Mouse (Mus musculus): ENCODE data around the gene Zc3h10. TPM values are rescaled to one million over a fixed set of nuclear protein-coding genes. Genes with fewer than 3 reads are reported as not detected.
A peak's percentile ranks its signal among the peaks of the same experiment; 100 is the strongest.
"Not testable (repeated sequence)": the region's sequence is repeated elsewhere in the genome, so short reads cannot be mapped to it uniquely, and the experiment has no call there.

Gene Zc3h10
- polyA plus RNA-seq, 1 experiment, result 18.7 TPM

DNA sequence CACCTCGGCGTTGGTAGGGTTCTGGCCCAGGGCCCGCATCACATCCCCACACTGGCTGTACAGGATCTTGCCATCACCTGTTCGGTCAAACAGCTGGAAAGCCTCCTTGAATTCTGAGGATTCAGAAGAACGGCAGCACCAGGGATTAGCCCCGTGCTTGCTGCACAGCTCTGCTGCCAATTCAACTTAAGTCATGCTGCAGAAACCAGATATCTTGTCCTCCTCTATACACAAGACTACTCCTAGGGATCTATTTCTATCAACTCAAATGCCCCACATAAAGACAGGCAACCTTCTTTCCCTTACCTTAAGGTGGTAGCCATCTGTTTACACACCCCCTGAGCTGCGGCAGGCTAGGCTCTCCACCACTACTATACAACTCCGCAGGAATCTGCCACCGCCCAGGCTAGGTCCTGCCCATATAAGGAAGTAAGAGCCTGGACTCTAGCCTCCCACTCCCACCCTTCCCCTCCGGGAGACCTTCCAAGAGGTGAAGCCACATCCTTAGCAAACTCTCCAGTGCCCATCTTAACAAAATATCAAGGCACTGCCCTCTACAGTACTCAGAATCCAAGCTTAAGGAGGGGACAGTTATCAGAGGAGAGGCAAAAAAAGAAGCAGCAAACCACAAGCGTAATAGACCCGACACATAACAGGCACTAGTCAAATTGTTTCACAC is 54.8 kb downstream of the Zc3h10 start:
- peak; percentile 61 to 63 for DNase-seq
- 6% methylated on average over 12 of the region's 12 CpGs for WGBS
- TF ChIP-seq POLR2A (IDR thresholded peaks at IDR 0.05; ENCODE audit: borderline replicate concordance, insufficient read depth, low read length) (no peak), CTCF (IDR thresholded peaks at IDR 0.05; ENCODE audit: borderline replicate concordance, insufficient read depth, low read depth, low read length) (no peak)
- Histone ChIP-seq H3K27ac (ENCODE audit: insufficient read depth, low read length) (peak overlapping the region; percentile 83), H3K4me1 (ENCODE audit: control insufficient read depth, insufficient read depth, low read length) (peaks cover 31% of the 10 kb centered on the region), H3K4me3 (replicated peaks; ENCODE audit: insufficient read depth, low read depth, low read length) (peak overlapping the region; percentile 98), H3K27me3 (ENCODE audit: control insufficient read depth, insufficient read depth, low read length) (no peaks in the 10 kb centered on the region)

- H3K27me3 ChIP-seq (ENCODE audit: control insufficient read depth, insufficient read depth, low read length); H3K27ac ChIP-seq (ENCODE audit: insufficient read depth, low read length): not testable (repeated sequence)
- WGBS, result 29% methylated on average over 8 of the region's 8 CpGs
- 0 out of 2 replicates have a peak, but pooled peaks have one; percentile 6 for TF ChIP-seq POLR2A (IDR thresholded peaks at IDR 0.05; ENCODE audit: borderline replicate concordance, insufficient read depth, low read length)
- Histone ChIP-seq H3K4me3 (replicated peaks; ENCODE audit: insufficient read depth, low read depth, low read length) (peak overlapping the region; percentile 98), H3K4me1 (ENCODE audit: control insufficient read depth, insufficient read depth, low read length) (peaks cover 33% of the 10 kb centered on the region)
- peak in 1 of 2 experiments; percentile 43 for DNase-seq
Measured at GRCm38 (mm10) chr10:128492051-128492450, 55.5 kb downstream of the Zc3h10 start.

Other genes with a start within 250 kb of the Zc3h10 start
- 1.2 and 1.8 TPM in 2 replicates for gene Il23a, start 249.0 kb downstream of the Zc3h10 start, polyA plus RNA-seq (2012; rRNA removed)
- gene Pan2, start 244.4 kb downstream of the Zc3h10 start, polyA plus RNA-seq (2012; rRNA removed), result 42.6 and 48.5 TPM in 2 replicates
- 65.3 and 65.4 TPM in 2 replicates for gene Cnpy2, start 225.3 kb downstream of the Zc3h10 start, polyA plus RNA-seq (2012; rRNA removed)
- gene Cs, start 210.0 kb downstream of the Zc3h10 start, polyA plus RNA-seq (2012; rRNA removed), result 251 and 252 TPM in 2 replicates
- 115 and 117 TPM in 2 replicates for gene Coq10a, start 178.8 kb downstream of the Zc3h10 start, polyA plus RNA-seq (2012; rRNA removed)
- 40.6 and 41.6 TPM in 2 replicates for gene Ankrd52, start 170.7 kb downstream of the Zc3h10 start, polyA plus RNA-seq (2012; rRNA removed)
- gene Slc39a5, start 146.5 kb downstream of the Zc3h10 start, polyA plus RNA-seq (2012; rRNA removed), result 0.13 TPM in 1 of 2 replicates, not detected in the other
- gene Nabp2, start 136.3 kb downstream of the Zc3h10 start, polyA plus RNA-seq (2012; rRNA removed), result 78.9 and 83.6 TPM in 2 replicates
- gene Rnf41, start 136.1 kb downstream of the Zc3h10 start, polyA plus RNA-seq (2012; rRNA removed), result 88.0 and 90.5 TPM in 2 replicates
- 239 and 260 TPM in 2 replicates for gene Smarcc2, start 88.5 kb downstream of the Zc3h10 start, polyA plus RNA-seq (2012; rRNA removed)
- 1,381 and 1,434 TPM in 2 replicates for gene Myl6, start 53.6 kb downstream of the Zc3h10 start, polyA plus RNA-seq (2012; rRNA removed)
- gene Myl6b, start 49.1 kb downstream of the Zc3h10 start, polyA plus RNA-seq (2012; rRNA removed), result 28.9 and 36.1 TPM in 2 replicates
- 36.3 and 37.3 TPM in 2 replicates for gene Esyt1, start 21.9 kb downstream of the Zc3h10 start, polyA plus RNA-seq (2012; rRNA removed)
- 1,271 and 1,490 TPM in 2 replicates for gene Rpl41, start 1.5 kb upstream of the Zc3h10 start, polyA plus RNA-seq (2012; rRNA removed)
- gene Pa2g4, start 18.2 kb upstream of the Zc3h10 start, polyA plus RNA-seq (2012; rRNA removed), result 69.2 and 73.5 TPM in 2 replicates
- gene Erbb3, start 41.9 kb upstream of the Zc3h10 start, polyA plus RNA-seq (2012; rRNA removed), result 9.4 and 11.1 TPM in 2 replicates
- gene Rps26, start 79.0 kb upstream of the Zc3h10 start, polyA plus RNA-seq (2012; rRNA removed), result 303 and 334 TPM in 2 replicates
- 8.5 and 9.6 TPM in 2 replicates for gene Ikzf4, start 98.2 kb upstream of the Zc3h10 start, polyA plus RNA-seq (2012; rRNA removed)
- 15.6 and 17.9 TPM in 2 replicates for gene Suox, start 126.3 kb upstream of the Zc3h10 start, polyA plus RNA-seq (2012; rRNA removed)
- gene Rab5b, start 148.5 kb upstream of the Zc3h10 start, polyA plus RNA-seq (2012; rRNA removed), result 132 and 133 TPM in 2 replicates
- gene Pmel, start 156.4 kb upstream of the Zc3h10 start, polyA plus RNA-seq (2012; rRNA removed), result 1.00 and 1.5 TPM in 2 replicates
- 3.8 and 3.9 TPM in 2 replicates for gene Cdk2, start 157.3 kb upstream of the Zc3h10 start, polyA plus RNA-seq (2012; rRNA removed)
- gene Dgka, start 197.1 kb upstream of the Zc3h10 start, polyA plus RNA-seq (2012; rRNA removed), result 16.0 and 17.1 TPM in 2 replicates
- gene Pym1, start 200.1 kb upstream of the Zc3h10 start, polyA plus RNA-seq (2012; rRNA removed), result 37.2 and 39.7 TPM in 2 replicates
- gene Mmp19, start 243.1 kb upstream of the Zc3h10 start, polyA plus RNA-seq (2012; rRNA removed), result 0.61 and 0.70 TPM in 2 replicates

All from cerebellum, adult 2 months (tissue).